Mouse (Mus musculus): ENCODE measurements at regions not wholly inside any gene's neighbourhood (a gene's known extent, or its start where the extent isn't known, plus 50 kb on each side); places are given as distances from the start of the nearest gene placed in this dataset.

GRCm38 (mm10) chr12:58901931-58902330 is 109.9 kb downstream of the Sec23a start:
- no peak for DNase-seq

GRCm38 (mm10) chr12:58875808-58876207 is 136.0 kb downstream of the Sec23a start:
- no peak for DNase-seq

DNA sequence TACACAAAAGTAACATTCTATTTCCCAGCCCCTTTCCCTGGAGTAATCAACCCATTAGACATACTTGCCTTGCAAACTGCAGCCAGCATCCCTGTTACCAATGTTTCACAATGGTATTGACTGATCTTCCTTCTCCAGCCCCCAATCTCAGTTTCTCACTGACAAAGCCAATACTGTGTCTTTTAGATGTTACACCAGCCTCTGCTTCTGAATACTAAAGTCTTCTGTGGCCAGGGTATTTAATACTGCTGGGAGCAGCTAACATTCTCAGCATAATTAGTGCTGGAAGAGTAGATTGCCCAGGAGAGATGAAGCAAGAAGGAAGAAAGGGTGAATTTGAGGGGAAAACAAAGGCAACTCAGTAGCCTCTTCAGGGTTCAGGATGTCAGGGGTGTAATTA is 139.4 kb downstream of the Sec23a start:
- DNase-seq, result no peak

- no peak for DNase-seq
Measured at GRCm38 (mm10) chr12:58856498-58856897, 155.3 kb downstream of the Sec23a start.

DNA sequence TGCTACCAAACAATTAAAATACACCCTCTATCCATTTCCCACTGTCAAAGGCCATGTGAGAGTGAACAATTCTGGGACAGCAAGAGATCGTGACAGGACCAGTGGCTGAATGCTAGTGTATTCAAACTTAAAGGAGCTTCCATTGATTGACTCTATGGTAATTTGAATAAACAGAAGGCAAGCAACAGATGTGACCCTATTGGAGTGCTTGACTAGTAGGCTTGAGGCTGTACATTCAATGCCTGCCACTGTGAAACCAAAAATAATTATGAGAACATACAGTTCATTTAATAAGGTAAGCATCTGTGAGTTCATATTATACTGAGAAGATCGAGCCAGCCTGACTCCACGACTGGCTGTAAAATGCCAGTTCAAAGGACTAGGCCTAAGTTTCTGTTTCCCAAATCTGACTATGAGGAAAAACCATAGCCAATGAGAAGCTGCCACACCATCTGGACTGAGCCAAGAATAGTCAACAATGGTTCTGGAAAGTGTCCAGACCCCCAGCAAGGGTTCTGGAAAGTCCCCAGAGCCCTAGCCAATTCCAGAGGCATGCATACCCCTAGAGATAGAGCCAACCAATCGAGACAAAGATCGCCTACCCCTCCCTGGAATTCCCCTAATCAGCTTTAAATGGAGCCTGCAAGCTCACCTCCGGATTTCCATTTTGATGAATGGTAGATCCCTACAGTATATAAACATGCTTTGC is 160.0 kb downstream of the Sec23a start:
- no peak for DNase-seq

DNA sequence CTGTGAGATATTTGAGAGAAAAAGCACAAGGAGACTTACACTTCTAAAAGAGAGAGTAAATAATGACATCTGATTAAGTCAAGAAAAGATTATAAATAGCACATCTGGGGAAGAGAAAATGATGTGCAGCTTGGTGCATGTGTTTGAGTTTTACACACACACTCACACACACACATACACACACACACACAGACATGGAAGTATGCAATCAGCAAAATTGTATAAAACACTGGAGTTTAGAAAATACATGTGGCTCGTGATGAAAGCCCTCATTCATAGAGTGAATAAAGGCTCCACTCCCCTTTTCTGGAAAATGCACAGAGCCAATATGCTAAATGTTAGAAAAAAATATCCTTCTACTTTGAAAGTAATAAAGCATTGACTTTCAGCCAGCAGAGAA is 182.2 kb downstream of the Sec23a start:
- DNase-seq, result no peak

DNA sequence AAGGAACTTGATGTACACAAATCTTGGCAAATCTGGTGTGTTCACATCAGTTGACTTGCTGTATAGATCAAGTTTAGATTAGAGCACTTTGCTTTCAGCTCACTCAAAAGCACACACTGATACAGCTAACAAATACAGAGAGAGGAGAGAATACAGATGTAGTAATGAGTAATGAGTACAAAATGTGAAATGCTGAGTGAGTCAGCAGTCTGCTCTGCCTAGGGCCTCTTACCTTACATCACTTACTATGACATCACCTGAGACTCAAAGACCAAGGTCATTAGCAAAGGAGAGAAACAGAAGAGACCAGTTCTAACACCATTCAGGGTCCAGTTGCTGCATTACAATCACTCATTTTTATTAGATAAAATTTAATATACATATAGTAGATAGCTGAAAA is 184.0 kb downstream of the Sec23a start:
- no peak for DNase-seq

GRCm38 (mm10) chr12:58825139-58825921 is 186.5 kb downstream of the Sec23a start:
- no peak for DNase-seq

DNA sequence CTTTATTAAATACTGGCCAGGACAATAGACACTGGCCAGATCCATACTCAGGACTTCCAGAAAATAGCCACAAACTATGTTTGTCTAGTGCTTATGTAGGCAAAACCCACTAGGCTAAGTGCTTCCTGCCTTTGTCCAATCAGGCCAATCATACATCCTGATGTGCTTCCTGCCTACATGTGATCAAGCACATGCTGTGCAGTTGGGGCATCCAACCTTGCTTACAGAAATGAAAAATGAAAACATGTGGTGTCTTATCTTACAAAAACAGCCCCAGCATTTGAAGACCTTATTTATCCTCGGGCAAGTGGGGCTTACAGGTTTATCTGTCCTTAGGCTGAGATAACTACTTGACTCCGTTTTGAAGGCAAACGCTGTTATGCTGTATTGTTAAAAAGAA is 188.8 kb downstream of the Sec23a start:
- DNase-seq, result no peak

GRCm38 (mm10) chr12:58804068-58804467 is 207.7 kb downstream of the Sec23a start:
- no peak for DNase-seq

GRCm38 (mm10) chr12:58802410-58802809 is 209.4 kb downstream of the Sec23a start:
- DNase-seq, result peak; percentile 88

Measured in lung, postnatal 14 days (tissue).